Mouse (Mus musculus): ENCODE results near the gene Alpk3. TPM values are rescaled to one million over a fixed set of nuclear protein-coding genes. Genes with fewer than 3 reads are reported as not detected.
A peak's percentile ranks its signal among the peaks of the same experiment; 100 is the strongest.

The Alpk3 gene
- polyA plus RNA-seq, 1 experiment from 2014 or later = 3.1 TPM

DNA sequence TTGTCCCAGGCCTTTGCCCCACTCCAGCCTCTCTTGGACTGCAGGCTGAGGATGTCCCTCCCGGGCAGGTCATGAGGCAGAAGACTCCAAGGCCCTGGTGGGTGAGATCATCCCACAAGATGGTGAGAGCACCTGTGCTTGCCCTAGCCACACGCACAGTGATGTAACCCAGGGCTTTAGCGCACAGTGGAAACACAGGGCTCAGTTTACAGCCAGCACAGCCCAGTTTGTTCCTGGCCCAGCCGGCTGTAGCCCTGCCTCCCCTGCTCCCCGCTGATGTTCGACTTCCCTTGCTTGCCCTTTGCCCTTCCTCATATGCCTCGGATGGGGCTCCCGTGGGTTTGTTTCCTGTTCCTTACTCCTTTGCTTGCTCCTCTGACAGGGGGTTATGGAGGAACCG lies 17.1 kb downstream of the Alpk3 start:
- Histone ChIP-seq H3K27ac (replicated peaks) (no peak overlapping the region), H3K4me1 (peaks cover 12% of the 10 kb centered on the region), H3K4me3 (replicated peaks) (no peak overlapping the region), H3K36me3 (no peaks in the 10 kb centered on the region), H3K9me3 (replicated peaks) (no peaks in the 10 kb centered on the region), H3K4me2 (replicated peaks) (no peak overlapping the region), H3K27me3 (no peaks in the 10 kb centered on the region), H3K9ac (no peak overlapping the region)
- ATAC-seq (ENCODE audit: insufficient number of reproducible peaks, low FRiP score, low TSS enrichment, low read depth) = 0 out of 2 replicates have a peak, but pooled peaks have one; percentile 45
- 38% methylated on average over 9 of the region's 9 CpGs for WGBS

DNA sequence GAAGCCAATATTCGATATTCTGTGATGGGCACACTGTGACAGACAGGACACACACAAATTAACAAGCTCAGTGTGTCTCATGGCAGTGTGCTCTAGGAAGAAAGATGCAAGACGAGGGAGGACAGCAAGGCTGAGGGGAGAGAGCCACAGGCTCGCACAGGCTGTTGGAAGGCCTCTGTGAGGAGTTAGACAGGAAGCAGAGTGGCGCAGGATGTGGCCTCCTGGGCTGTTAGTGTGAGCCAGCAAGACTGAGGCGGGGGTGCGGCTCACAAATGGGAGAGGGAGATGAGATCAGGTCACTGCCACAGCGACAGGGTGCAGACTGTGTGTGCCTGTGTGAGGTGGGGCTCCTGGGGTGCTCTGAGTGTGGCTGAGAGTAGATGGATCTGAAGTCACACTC lies 17.9 kb downstream of the Alpk3 start:
- Histone ChIP-seq H3K4me1 (peaks cover 12% of the 10 kb centered on the region), H3K27me3 (no peaks in the 10 kb centered on the region), H3K9ac (no peak overlapping the region), H3K4me3 (replicated peaks) (no peak overlapping the region), H3K4me2 (replicated peaks) (no peak overlapping the region), H3K9me3 (replicated peaks) (no peaks in the 10 kb centered on the region), H3K27ac (replicated peaks) (no peak overlapping the region; the same call in 1 of the 2 replicates), H3K36me3 (no peaks in the 10 kb centered on the region)
- ATAC-seq (ENCODE audit: insufficient number of reproducible peaks, low FRiP score, low TSS enrichment, low read depth) = no peak
- 49% methylated on average over 7 of the region's 7 CpGs for WGBS

DNA sequence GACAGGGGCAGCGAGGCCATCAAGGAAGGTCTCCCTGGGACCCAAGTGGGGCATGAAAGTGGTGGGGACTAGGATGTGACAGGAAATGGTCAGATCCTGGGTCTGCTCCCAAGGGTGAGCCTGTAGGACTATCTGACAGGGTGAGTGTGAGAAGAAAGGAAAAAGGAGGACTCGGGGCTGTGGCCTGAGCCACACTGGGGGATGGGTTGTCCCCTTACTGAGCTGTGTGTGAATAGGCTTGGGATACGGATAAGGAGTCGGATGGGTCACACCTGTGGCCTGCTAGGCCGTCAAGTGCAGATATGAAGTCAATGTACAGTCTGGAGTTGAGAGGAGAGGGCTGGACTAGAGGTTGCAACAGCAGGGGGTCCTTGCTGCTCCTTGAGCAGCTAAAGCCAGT lies 18.3 kb downstream of the Alpk3 start:
- no peak for ATAC-seq (ENCODE audit: insufficient number of reproducible peaks, low FRiP score, low TSS enrichment, low read depth)
- Histone ChIP-seq H3K36me3 (no peaks in the 10 kb centered on the region), H3K27ac (replicated peaks) (no peak overlapping the region), H3K9ac (no peak overlapping the region), H3K4me1 (peaks cover 12% of the 10 kb centered on the region), H3K4me2 (replicated peaks) (no peak overlapping the region), H3K27me3 (no peaks in the 10 kb centered on the region), H3K9me3 (replicated peaks) (no peaks in the 10 kb centered on the region), H3K4me3 (replicated peaks) (no peak overlapping the region)
- 91% methylated on average over 5 of the region's 5 CpGs for WGBS

DNA sequence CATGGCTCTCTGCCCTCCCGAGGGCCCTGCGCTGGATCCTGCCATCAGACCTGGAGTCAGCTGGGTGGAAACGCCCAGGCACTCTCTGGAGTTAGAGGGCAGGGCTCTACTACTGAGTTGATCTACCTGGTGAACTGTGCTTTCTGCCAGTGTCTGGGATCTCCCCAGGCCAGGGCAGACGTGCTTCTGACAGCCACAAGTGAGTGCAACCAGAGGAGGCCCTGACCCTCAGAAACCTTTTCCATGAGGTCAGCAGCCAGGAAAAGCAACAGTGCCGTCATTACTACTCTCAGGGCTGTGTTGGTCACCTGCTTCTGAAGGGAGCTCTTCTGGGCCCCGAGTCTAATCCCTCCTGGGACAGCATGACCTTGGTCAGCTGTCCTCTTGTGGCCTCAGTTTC lies 19.6 kb downstream of the Alpk3 start:
- Histone ChIP-seq H3K27ac (replicated peaks) (no peak overlapping the region), H3K36me3 (no peaks in the 10 kb centered on the region), H3K4me2 (replicated peaks) (no peak overlapping the region), H3K9ac (no peak overlapping the region), H3K9me3 (replicated peaks) (no peaks in the 10 kb centered on the region), H3K27me3 (no peaks in the 10 kb centered on the region), H3K4me3 (replicated peaks) (no peak overlapping the region), H3K4me1 (peaks cover 12% of the 10 kb centered on the region)
- WGBS = 69% methylated on average over 6 of the region's 6 CpGs
- ATAC-seq (ENCODE audit: insufficient number of reproducible peaks, low FRiP score, low TSS enrichment, low read depth) = no peak

DNA sequence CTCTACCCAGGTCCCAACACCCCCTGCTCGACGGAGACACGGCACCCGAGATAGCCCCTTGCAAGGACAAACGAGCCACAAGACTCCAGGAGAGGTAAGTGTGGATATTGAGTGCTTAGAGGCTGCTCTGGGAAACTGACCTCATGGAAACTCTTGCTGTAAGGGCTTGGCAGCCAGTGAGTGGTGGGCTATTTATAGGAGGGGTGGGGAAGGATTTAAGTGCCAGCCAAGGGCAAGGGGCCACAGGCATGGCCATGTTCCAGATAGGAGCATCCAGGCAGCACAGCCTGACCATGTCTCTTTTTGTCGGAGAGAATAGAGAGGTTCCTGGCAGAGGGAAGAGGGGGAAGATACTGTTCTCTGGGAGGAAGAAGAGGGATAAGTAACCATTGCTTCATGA lies 21.3 kb downstream of the Alpk3 start:
- WGBS = 88% methylated on average over 6 of the region's 6 CpGs
- H3K4me3 ChIP-seq (replicated peaks) = no peak overlapping the region
- H3K36me3 ChIP-seq = no peaks in the 10 kb centered on the region
- no peaks in the 10 kb centered on the region for H3K27me3 ChIP-seq
- 0 out of 2 replicates have a peak, but pooled peaks cover 5% of the 10 kb centered on the region for H3K4me1 ChIP-seq
- ATAC-seq (ENCODE audit: insufficient number of reproducible peaks, low FRiP score, low TSS enrichment, low read depth) = no peak
- H3K4me2 ChIP-seq (replicated peaks) = no peak overlapping the region
- no peak overlapping the region for H3K9ac ChIP-seq
- no peak overlapping the region for H3K27ac ChIP-seq (replicated peaks)
- no peaks in the 10 kb centered on the region for H3K9me3 ChIP-seq (replicated peaks)

DNA sequence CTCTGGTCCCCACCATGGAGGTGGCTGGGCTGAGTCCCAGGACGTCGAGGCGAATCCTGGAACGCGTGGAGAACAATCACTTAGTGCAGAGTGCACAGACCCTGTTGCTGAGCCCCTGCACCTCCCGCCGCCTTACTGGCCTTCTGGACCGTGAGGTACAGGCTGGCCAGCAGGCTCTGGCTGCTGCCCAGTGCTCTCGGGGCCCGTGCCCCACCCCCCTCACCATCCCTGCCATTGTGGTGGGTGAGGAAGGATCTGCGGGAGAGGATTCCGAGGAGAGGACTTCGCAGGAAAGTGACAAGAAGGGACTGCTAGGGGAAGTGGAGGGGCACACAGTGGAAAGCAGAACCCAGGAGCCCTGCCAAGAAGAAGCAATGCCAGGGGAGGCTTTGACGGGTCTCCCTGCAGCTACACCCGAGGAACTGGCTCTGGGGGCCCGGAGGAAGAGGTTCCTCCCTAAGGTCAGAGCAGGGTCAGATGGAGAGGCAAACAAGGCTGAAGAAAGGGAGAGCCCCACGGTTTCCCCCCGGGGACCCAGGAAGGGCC lies 36.1 kb downstream of the Alpk3 start:
- H3K4me3 ChIP-seq (replicated peaks) = no peak overlapping the region
- 61% methylated on average over 18 of the region's 18 CpGs for WGBS
- ATAC-seq (ENCODE audit: insufficient number of reproducible peaks, low FRiP score, low TSS enrichment, low read depth) = no peak

DNA sequence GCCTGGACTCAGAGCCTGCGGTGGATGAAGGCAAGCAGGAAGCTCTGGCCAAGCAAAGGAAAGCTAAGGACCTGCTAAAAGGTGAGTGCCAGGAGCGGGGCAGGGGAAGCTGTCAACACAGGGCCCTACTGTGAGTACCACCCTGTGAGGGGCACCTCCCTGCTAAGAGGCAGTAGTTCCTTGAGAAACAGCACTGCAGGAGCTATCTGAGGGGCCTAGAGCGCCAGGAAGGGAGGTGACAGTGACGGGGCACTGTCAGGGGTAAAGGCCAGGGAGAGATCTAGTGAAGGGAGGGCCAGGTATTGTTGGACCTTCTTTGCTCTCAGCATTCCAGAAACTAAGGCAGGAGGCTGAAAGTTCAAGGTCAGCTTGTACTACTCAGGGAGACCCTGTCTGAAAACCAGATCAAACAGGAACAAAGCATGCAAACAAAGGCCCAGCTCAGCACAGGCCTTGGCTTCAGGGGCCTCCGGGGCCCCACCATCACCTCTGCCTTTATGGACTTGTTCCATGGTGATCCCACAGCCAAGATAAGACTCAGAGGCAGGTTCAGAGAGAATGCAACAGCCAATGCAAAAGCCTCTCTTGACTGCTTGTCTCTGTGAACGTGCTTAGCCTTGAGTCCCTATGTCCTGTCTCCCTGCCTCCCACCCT lies 36.8 kb downstream of the Alpk3 start:
- 80% methylated on average over 6 of the region's 6 CpGs for WGBS
- Histone ChIP-seq H3K27me3 (no peaks in the 10 kb centered on the region), H3K4me1 (no peaks in the 10 kb centered on the region; the same call in 1 of the 2 replicates), H3K9ac (no peak overlapping the region), H3K4me3 (replicated peaks) (no peak overlapping the region), H3K36me3 (no peaks in the 10 kb centered on the region), H3K9me3 (replicated peaks) (no peaks in the 10 kb centered on the region), H3K4me2 (replicated peaks) (no peak overlapping the region), H3K27ac (replicated peaks) (no peak overlapping the region)
- ATAC-seq (ENCODE audit: insufficient number of reproducible peaks, low FRiP score, low TSS enrichment, low read depth) = no peak

More for the DNA sequence above, 36.1 kb downstream of the Alpk3 start:
- Histone ChIP-seq H3K4me2 (replicated peaks) (no peak overlapping the region), H3K36me3 (no peaks in the 10 kb centered on the region), H3K9ac (no peak overlapping the region), H3K27me3 (no peaks in the 10 kb centered on the region), H3K27ac (replicated peaks) (no peak overlapping the region), H3K4me1 (no peaks in the 10 kb centered on the region; the same call in 1 of the 2 replicates), H3K9me3 (replicated peaks) (no peaks in the 10 kb centered on the region)

DNA sequence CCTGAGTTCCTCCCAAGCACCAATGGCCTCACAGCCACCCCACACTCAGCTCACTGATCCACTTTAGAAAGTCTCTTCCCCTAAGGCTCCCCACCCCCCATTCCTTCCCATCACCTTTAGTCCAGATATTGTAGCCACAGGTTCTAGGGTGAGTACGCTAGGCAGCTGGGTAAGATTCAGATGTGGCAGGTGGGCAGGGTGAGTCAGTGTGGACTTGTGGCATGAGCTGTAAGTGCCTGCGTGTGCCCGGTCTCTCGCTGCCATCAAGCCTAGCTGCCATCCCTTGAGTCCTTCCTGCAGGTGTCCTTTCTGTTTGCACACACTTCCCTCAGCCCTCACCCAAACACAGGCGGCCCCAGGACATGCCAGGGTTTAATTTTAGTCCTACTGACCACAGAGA lies 42.9 kb downstream of the Alpk3 start:
- H3K9ac ChIP-seq = no peak overlapping the region
- no peaks in the 10 kb centered on the region for H3K36me3 ChIP-seq
- no peak for ATAC-seq (ENCODE audit: insufficient number of reproducible peaks, low FRiP score, low TSS enrichment, low read depth)
- WGBS = 86% methylated on average over 5 of the region's 5 CpGs
- H3K27me3 ChIP-seq = no peaks in the 10 kb centered on the region
- no peak overlapping the region for H3K4me2 ChIP-seq (replicated peaks)
- H3K4me3 ChIP-seq (replicated peaks) = no peak overlapping the region
- no peak overlapping the region for H3K27ac ChIP-seq (replicated peaks)
- no peaks in the 10 kb centered on the region for H3K4me1 ChIP-seq
- H3K9me3 ChIP-seq (replicated peaks) = no peaks in the 10 kb centered on the region

DNA sequence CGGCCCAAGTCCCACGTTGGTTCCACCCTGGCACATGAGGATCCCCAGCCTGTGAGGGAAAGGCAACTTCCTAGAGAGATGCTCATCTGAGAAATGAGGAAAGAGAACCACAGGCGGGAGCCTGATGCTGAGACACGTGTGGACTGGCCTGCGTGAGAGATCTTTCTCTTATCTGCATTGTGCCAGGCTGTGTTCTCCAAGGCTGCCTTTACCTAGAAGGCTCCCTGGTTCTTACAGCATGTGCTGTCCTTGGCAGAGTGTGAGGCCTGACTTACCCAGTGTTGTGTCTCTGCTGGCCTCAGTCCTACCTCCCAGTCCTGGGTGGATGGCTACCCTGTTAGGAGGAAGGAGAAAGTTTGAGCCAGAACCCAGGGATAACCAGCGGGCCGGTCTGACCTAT lies 45.5 kb downstream of the Alpk3 start:
- Histone ChIP-seq H3K27me3 (no peaks in the 10 kb centered on the region), H3K4me2 (replicated peaks) (no peak overlapping the region), H3K4me1 (no peaks in the 10 kb centered on the region), H3K36me3 (no peaks in the 10 kb centered on the region), H3K9ac (no peak overlapping the region), H3K9me3 (replicated peaks) (no peaks in the 10 kb centered on the region), H3K27ac (replicated peaks) (no peak overlapping the region), H3K4me3 (replicated peaks) (no peak overlapping the region)
- no peak for ATAC-seq (ENCODE audit: insufficient number of reproducible peaks, low FRiP score, low TSS enrichment, low read depth)
- 93% methylated on average over 7 of the region's 7 CpGs for WGBS

DNA sequence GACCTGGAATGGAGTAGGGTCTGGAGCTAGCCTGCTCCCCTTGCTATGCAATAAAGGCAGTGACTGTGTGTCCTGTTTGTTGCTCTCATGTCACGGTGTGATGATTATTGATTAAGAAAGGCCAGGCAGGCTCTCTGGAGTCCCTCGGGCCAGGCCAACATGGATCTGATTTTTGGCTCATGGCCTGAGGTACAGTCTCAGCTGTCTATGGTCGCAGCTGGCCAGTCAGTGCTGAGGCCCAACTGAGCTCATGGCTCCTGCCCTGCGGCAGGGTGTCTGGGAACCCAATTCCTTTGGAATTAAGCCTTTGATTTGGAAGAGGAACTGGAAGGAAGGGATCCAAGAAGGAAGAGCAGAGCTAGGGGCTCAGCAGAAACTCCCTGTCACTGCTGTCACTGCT lies 48.1 kb downstream of the Alpk3 start:
- H3K4me2 ChIP-seq (replicated peaks) = no peak overlapping the region
- peaks cover 3% of the 10 kb centered on the region; the same call in 1 of the 2 replicates for H3K4me1 ChIP-seq
- no peaks in the 10 kb centered on the region for H3K36me3 ChIP-seq
- no peaks in the 10 kb centered on the region for H3K9me3 ChIP-seq (replicated peaks)
- no peak overlapping the region for H3K27ac ChIP-seq (replicated peaks)
- WGBS = 38% methylated on average over 4 of the region's 4 CpGs
- H3K4me3 ChIP-seq (replicated peaks) = no peak overlapping the region
- H3K27me3 ChIP-seq = no peaks in the 10 kb centered on the region
- no peak overlapping the region for H3K9ac ChIP-seq
- ATAC-seq (ENCODE audit: insufficient number of reproducible peaks, low FRiP score, low TSS enrichment, low read depth) = no peak

DNA sequence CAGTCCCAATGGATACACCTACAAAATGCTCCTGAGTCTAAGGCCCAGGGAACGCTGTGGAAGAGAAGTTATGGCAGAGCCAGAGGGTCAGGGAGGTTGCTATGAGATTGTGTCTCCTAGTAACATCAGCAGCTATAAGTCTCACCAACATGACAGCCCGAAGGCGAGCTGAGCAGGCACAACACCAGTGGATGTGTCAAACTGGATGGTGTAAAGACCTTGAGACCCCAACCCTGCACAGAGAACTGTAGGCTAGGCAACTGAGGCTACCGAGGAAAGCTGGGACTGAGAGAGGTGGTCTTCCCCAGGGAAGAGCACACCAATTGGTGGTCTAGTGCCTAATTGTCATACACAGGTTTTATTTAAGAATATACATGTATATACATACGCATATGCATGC lies 50.8 kb downstream of the Alpk3 start:
- no peak for ATAC-seq (ENCODE audit: insufficient number of reproducible peaks, low FRiP score, low TSS enrichment, low read depth)
- Histone ChIP-seq H3K9me3 (replicated peaks) (no peaks in the 10 kb centered on the region), H3K4me1 (peaks cover 3% of the 10 kb centered on the region; the same call in 1 of the 2 replicates), H3K4me2 (replicated peaks) (no peak overlapping the region), H3K4me3 (replicated peaks) (no peak overlapping the region), H3K9ac (no peak overlapping the region), H3K27me3 (no peaks in the 10 kb centered on the region), H3K36me3 (no peaks in the 10 kb centered on the region), H3K27ac (replicated peaks) (no peak overlapping the region)
- WGBS = 87% methylated on average over 5 of the region's 5 CpGs

Data from embryonic facial prominence, embryonic 15.5 days (tissue).